Mouse (Mus musculus) stomach, embryonic 14.5 days (tissue): ENCODE data around the gene Yju2. TPM values are rescaled to one million over a fixed set of nuclear protein-coding genes. Genes with fewer than 3 reads are reported as not detected.

Experiments
- ATAC-seq: fragments of 200-750 bp; cut with Nextera tagmentation; 2 replicates; pipeline ENCODE4 v1.8.0; 2017; ENCODE audit warnings: low read depth, moderate TSS enrichment; ENCODE audit not compliant: insufficient number of reproducible peaks, insufficient read depth, low FRiP score
- H3K27ac ChIP-seq: fragments of 300-500 bp; sonication (generic); 2 replicates; pipeline ENCODE4 v1.5.1; 2014; ENCODE audit warnings: mild to moderate bottlenecking, low read length, moderate library complexity, mixed read lengths
- H3K27me3 ChIP-seq: fragments of 300-500 bp; sonication (generic); 2 replicates; pipeline ENCODE4 v1.6.1; 2014; ENCODE audit warnings: low read length, control low read depth, mixed read lengths; ENCODE audit not compliant: control insufficient read depth, insufficient read depth
- H3K36me3 ChIP-seq: fragments of 300-500 bp; sonication (generic); 2 replicates; pipeline ENCODE4 v1.6.1; 2014; ENCODE audit warnings: mild to moderate bottlenecking, control low read depth, low read length, moderate library complexity, mixed read lengths; ENCODE audit not compliant: control insufficient read depth, insufficient read depth
- H3K4me1 ChIP-seq: fragments of 300-500 bp; sonication (generic); 2 replicates; pipeline ENCODE4 v1.6.1; 2014; ENCODE audit warnings: low read length, control low read depth, mixed read lengths; ENCODE audit not compliant: control insufficient read depth, insufficient read depth
- H3K4me2 ChIP-seq: fragments of 300-500 bp; sonication (generic); replicated peaks from 2 replicates; pipeline ENCODE4 v1.6.1; 2014; ENCODE audit warnings: low read depth, low read length, control low read depth
- H3K4me3 ChIP-seq: fragments of 300-500 bp; sonication (generic); 2 replicates; pipeline ENCODE4 v1.5.1; 2014; ENCODE audit warnings: low read depth, low read length, control low read depth
- H3K9ac ChIP-seq: fragments of 300-500 bp; sonication (generic); replicated peaks from 2 replicates; pipeline ENCODE4 v1.6.1; 2014; ENCODE audit warnings: low read depth, mild to moderate bottlenecking, control low read depth, low read length, moderate library complexity, mixed read lengths
- H3K9me3 ChIP-seq: fragments of 300-500 bp; sonication (generic); 2 replicates; pipeline ENCODE4 v1.6.1; 2016; ENCODE audit warnings: low read depth, low read length, control low read depth; ENCODE audit not compliant: control insufficient read depth
- WGBS: fragments of 180-500 bp; shearing (Covaris S2); extraction: QIAGEN DNeasy Blood & Tissue Kit; methylation state at CpG from one replicate; pipeline ENCODE4 v1.1.7; 2014; 5-methylcytosine and 5-hydroxymethylcytosine counted together
- polyA plus RNA-seq: library from polyadenylated mRNA; unstranded; fragments of >200 nt; fragmentation: Nextera tagmentation; extraction: Ambion mirVana; gene quantifications from 2 replicates; pipeline ENCODE4 v1.2.1, GENCODE M21; 2014

Gene Yju2
- polyA plus RNA-seq, 1 experiment from 2014 or later: 20.8 TPM

- Histone ChIP-seq H3K36me3 (peaks cover 27% of the 10 kb centered on the region), H3K27ac (no peak overlapping the region), H3K9me3 (no peaks in the 10 kb centered on the region), H3K9ac (no peak overlapping the region), H3K4me3 (no peak overlapping the region), H3K27me3 (no peaks in the 10 kb centered on the region), H3K4me1 (no peaks in the 10 kb centered on the region), H3K4me2 (no peak overlapping the region)
- WGBS: 90% methylated on average over 10 of the region's 10 CpGs
- no peak for ATAC-seq
Measured at GRCm38 (mm10) chr17:55964496-55964895, 5.6 kb downstream of the Yju2 start.

GRCm38 (mm10) chr17:55964996-55965395 is 6.1 kb downstream of the Yju2 start:
- no peaks in the 10 kb centered on the region for H3K27me3 ChIP-seq
- H3K9ac ChIP-seq: no peak overlapping the region
- WGBS: 84% methylated on average over 9 of the region's 9 CpGs
- H3K9me3 ChIP-seq: no peaks in the 10 kb centered on the region
- no peak overlapping the region for H3K27ac ChIP-seq
- no peak overlapping the region for H3K4me3 ChIP-seq
- H3K36me3 ChIP-seq: peaks cover 27% of the 10 kb centered on the region
- no peaks in the 10 kb centered on the region for H3K4me1 ChIP-seq
- H3K4me2 ChIP-seq: no peak overlapping the region
- no peak for ATAC-seq

- Histone ChIP-seq H3K27me3 (0 out of 2 replicates have a peak, but pooled peaks cover 3% of the 10 kb centered on the region), H3K4me3 (no peak overlapping the region), H3K4me2 (no peak overlapping the region), H3K9me3 (no peaks in the 10 kb centered on the region), H3K4me1 (no peaks in the 10 kb centered on the region), H3K36me3 (peaks cover 18% of the 10 kb centered on the region), H3K9ac (no peak overlapping the region), H3K27ac (no peak overlapping the region)
- 93% methylated on average over 4 of the region's 4 CpGs for WGBS
- ATAC-seq: no peak
Measured at GRCm38 (mm10) chr17:55967186-55967585, 8.3 kb downstream of the Yju2 start.

GRCm38 (mm10) chr17:55968210-55968609 is 9.3 kb downstream of the Yju2 start:
- Histone ChIP-seq H3K4me2 (no peak overlapping the region), H3K27ac (no peak overlapping the region), H3K4me3 (no peak overlapping the region), H3K36me3 (peaks cover 18% of the 10 kb centered on the region), H3K9me3 (no peaks in the 10 kb centered on the region), H3K4me1 (no peaks in the 10 kb centered on the region), H3K27me3 (0 out of 2 replicates have a peak, but pooled peaks cover 3% of the 10 kb centered on the region), H3K9ac (no peak overlapping the region)
- ATAC-seq: no peak
- WGBS: 64% methylated on average over 7 of the region's 7 CpGs

- ATAC-seq: no peak
- Histone ChIP-seq H3K9ac (no peak overlapping the region), H3K27ac (no peak overlapping the region), H3K36me3 (peaks cover 18% of the 10 kb centered on the region), H3K9me3 (no peaks in the 10 kb centered on the region), H3K4me1 (no peaks in the 10 kb centered on the region), H3K4me2 (0 out of 2 replicates have a peak overlapping the region, but pooled peaks have one; percentile 95), H3K4me3 (no peak overlapping the region), H3K27me3 (0 out of 2 replicates have a peak, but pooled peaks cover 3% of the 10 kb centered on the region)
- 56% methylated on average over 14 of the region's 14 CpGs for WGBS
Measured at GRCm38 (mm10) chr17:55969560-55969959, 10.7 kb downstream of the Yju2 start.

GRCm38 (mm10) chr17:55969966-55970891 is 11.3 kb downstream of the Yju2 start, which contains the start of gene Shd:
Gene Shd, plus strand, starts transcription at chr17:55970467.
- Histone ChIP-seq H3K27ac (no peak within 1 kb of the TSS), H3K4me2 (peak within 1 kb of the TSS; percentile 95), H3K9ac (peak within 1 kb of the TSS; percentile 39; the same call in 1 of the 2 replicates), H3K27me3 (0 out of 2 replicates have a peak, but pooled peaks cover 3% of the 10 kb centered on the region), H3K9me3 (no peaks in the 10 kb centered on the region), H3K4me3 (peak within 1 kb of the TSS; percentile 50), H3K4me1 (no peaks in the 10 kb centered on the region), H3K36me3 (peaks cover 15% of the 10 kb centered on the region)
- 9% methylated on average over 54 of the region's 55 CpGs for WGBS
- peak; percentile 39; the same call in 1 of the 2 replicates for ATAC-seq

GRCm38 (mm10) chr17:55971453-55971852 is 12.6 kb downstream of the Yju2 start:
- Histone ChIP-seq H3K9me3 (no peaks in the 10 kb centered on the region), H3K4me2 (peak overlapping the region; percentile 95), H3K9ac (no peak overlapping the region), H3K27ac (no peak overlapping the region), H3K4me3 (no peak overlapping the region), H3K27me3 (0 out of 2 replicates have a peak, but pooled peaks cover 3% of the 10 kb centered on the region), H3K36me3 (peaks cover 10% of the 10 kb centered on the region), H3K4me1 (no peaks in the 10 kb centered on the region)
- 38% methylated on average over 22 of the region's 22 CpGs for WGBS
- no peak for ATAC-seq

- peak; percentile 74; the same call in 1 of the 2 replicates for ATAC-seq
- Histone ChIP-seq H3K4me3 (no peak overlapping the region), H3K9ac (no peak overlapping the region), H3K4me1 (no peaks in the 10 kb centered on the region), H3K4me2 (no peak overlapping the region), H3K9me3 (no peaks in the 10 kb centered on the region), H3K27me3 (no peaks in the 10 kb centered on the region), H3K27ac (no peak overlapping the region), H3K36me3 (no peaks in the 10 kb centered on the region)
- 12% methylated on average over 13 of the region's 13 CpGs for WGBS
Measured at GRCm38 (mm10) chr17:55976255-55976862, 17.5 kb downstream of the Yju2 start.
